Mouse (Mus musculus): ENCODE results near the gene Fads2.

- TF ChIP-seq POLR2A (IDR thresholded peaks at IDR 0.05; ENCODE audit: borderline replicate concordance, insufficient read depth, low read length), result no peak
- no peak for TF ChIP-seq CTCF (IDR thresholded peaks at IDR 0.05; ENCODE audit: borderline replicate concordance, insufficient read depth, low read depth, low read length)
These were observed 43.2 kb downstream of the Fads2 start for GRCm38 (mm10) chr19:10058352-10058825.

Data from cerebellum, adult 2 months (tissue).